Mouse (Mus musculus) midbrain, embryonic 13.5 days (tissue): ENCODE data around the gene Dhx57. TPM values are rescaled to one million over a fixed set of nuclear protein-coding genes. Genes with fewer than 3 reads are reported as not detected.
"Not testable (repeated sequence)": the region's sequence is repeated elsewhere in the genome, so short reads cannot be mapped to it uniquely, and the experiment has no call there.

ENCODE experiments used
- ATAC-seq: fragments of 200-750 bp; cut with Nextera tagmentation; 2 replicates; pipeline ENCODE4 v1.8.0; 2017; ENCODE audit warnings: mild to moderate bottlenecking, moderate TSS enrichment, moderate library complexity
- H3K27ac ChIP-seq: fragments of 300-500 bp; sonication (generic); 2 replicates; pipeline ENCODE4 v1.5.1; 2015; ENCODE audit warnings: inconsistent platforms, mild to moderate bottlenecking, moderate library complexity
- H3K27me3 ChIP-seq: fragments of 300-500 bp; sonication (generic); 2 replicates; pipeline ENCODE4 v1.6.1; 2015; ENCODE audit warnings: mild to moderate bottlenecking, inconsistent platforms
- H3K36me3 ChIP-seq: fragments of 300-500 bp; sonication (generic); 2 replicates; pipeline ENCODE4 v1.6.1; 2015; ENCODE audit warnings: mild to moderate bottlenecking, inconsistent platforms
- H3K4me1 ChIP-seq: fragments of 300-500 bp; sonication (generic); replicated peaks from 2 replicates; pipeline ENCODE4 v1.6.1; 2015; ENCODE audit warnings: inconsistent platforms
- H3K4me2 ChIP-seq: fragments of 300-500 bp; sonication (generic); replicated peaks from 2 replicates; pipeline ENCODE4 v1.6.1; 2015; ENCODE audit warnings: moderate library complexity, mild to moderate bottlenecking, inconsistent platforms
- H3K4me3 ChIP-seq: fragments of 300-500 bp; sonication (generic); replicated peaks from 2 replicates; pipeline ENCODE4 v1.5.1; 2015; ENCODE audit warnings: mild to moderate bottlenecking, inconsistent platforms
- H3K9ac ChIP-seq: fragments of 300-500 bp; sonication (generic); replicated peaks from 2 replicates; pipeline ENCODE4 v1.6.1; 2015; ENCODE audit warnings: mild to moderate bottlenecking, inconsistent platforms
- H3K9me3 ChIP-seq: fragments of 300-500 bp; sonication (generic); 2 replicates; pipeline ENCODE4 v1.6.1; 2016; ENCODE audit warnings: mild to moderate bottlenecking, inconsistent platforms
- WGBS: fragments of 180-500 bp; shearing (Covaris S2); methylation state at CpG from one replicate; pipeline ENCODE4 v1.1.7; 2015; 5-methylcytosine and 5-hydroxymethylcytosine counted together
- polyA plus RNA-seq: library from polyadenylated mRNA; unstranded; fragments of >200 nt; fragmentation: Nextera tagmentation; extraction: Ambion mirVana; gene quantifications from 2 replicates; pipeline ENCODE4 v1.2.1, GENCODE M21; 2015

Gene Dhx57
- polyA plus RNA-seq, 1 experiment from 2014 or later = 39.2 TPM

DNA sequence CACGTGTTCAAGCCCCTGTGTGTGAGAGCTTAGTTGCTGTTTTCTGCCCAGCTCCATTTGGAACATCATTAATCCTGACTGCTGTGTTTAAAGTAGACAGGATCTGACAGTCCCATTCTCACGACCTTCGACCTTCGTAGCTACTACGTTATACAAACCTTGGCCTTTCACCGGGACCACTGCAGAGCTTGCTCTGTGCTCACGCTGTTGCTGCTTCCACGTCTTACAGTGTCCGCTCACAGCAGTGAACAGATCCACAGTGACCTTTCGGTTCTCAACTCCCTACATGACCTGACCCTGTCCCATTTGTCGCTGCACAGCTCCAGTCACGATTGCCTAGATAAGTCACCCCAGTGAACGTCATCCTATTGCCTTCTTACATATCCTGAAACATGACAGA, 47.2 kb downstream of the Dhx57 start:
- Histone ChIP-seq H3K36me3 (peaks cover 95% of the 10 kb centered on the region), H3K4me3 (no peak overlapping the region), H3K4me2 (no peak overlapping the region), H3K4me1 (no peaks in the 10 kb centered on the region), H3K27ac (no peak overlapping the region), H3K9ac (no peak overlapping the region), H3K9me3 (no peaks in the 10 kb centered on the region), H3K27me3 (no peaks in the 10 kb centered on the region)
- WGBS = 76% methylated on average over 13 of the region's 13 CpGs
- ATAC-seq = no peak

- H3K9me3 ChIP-seq = no peaks in the 10 kb centered on the region
- 89% methylated on average over 9 of the region's 9 CpGs for WGBS
- ATAC-seq = no peak
- no peaks in the 10 kb centered on the region for H3K27me3 ChIP-seq
- no peaks in the 10 kb centered on the region for H3K4me1 ChIP-seq
- H3K36me3 ChIP-seq = peaks cover 88% of the 10 kb centered on the region
- H3K27ac ChIP-seq = no peak overlapping the region
- H3K4me2 ChIP-seq = no peak overlapping the region
- no peak overlapping the region for H3K9ac ChIP-seq
- H3K4me3 ChIP-seq = no peak overlapping the region
These were observed 48.7 kb downstream of the Dhx57 start for GRCm38 (mm10) chr17:80241594-80241993.

- ATAC-seq = no peak
- H3K4me1 ChIP-seq = no peaks in the 10 kb centered on the region
- 91% methylated on average over 5 of the region's 5 CpGs for WGBS
- no peak overlapping the region for H3K4me3 ChIP-seq
- no peaks in the 10 kb centered on the region for H3K9me3 ChIP-seq
- no peak overlapping the region for H3K27ac ChIP-seq
- H3K36me3 ChIP-seq = peaks cover 62% of the 10 kb centered on the region
- no peaks in the 10 kb centered on the region for H3K27me3 ChIP-seq
- no peak overlapping the region for H3K9ac ChIP-seq
- no peak overlapping the region for H3K4me2 ChIP-seq
These were observed 52.8 kb downstream of the Dhx57 start for GRCm38 (mm10) chr17:80237475-80237874.

- no peak overlapping the region for H3K27ac ChIP-seq
- H3K27me3 ChIP-seq = no peaks in the 10 kb centered on the region
- H3K4me2 ChIP-seq = no peak overlapping the region
- H3K9ac ChIP-seq = no peak overlapping the region
- no peak overlapping the region for H3K4me3 ChIP-seq
- no peak for ATAC-seq
- H3K4me1 ChIP-seq = no peaks in the 10 kb centered on the region
- no peaks in the 10 kb centered on the region for H3K9me3 ChIP-seq
- WGBS = 99% methylated on average over 3 of the region's 3 CpGs
- peaks cover 55% of the 10 kb centered on the region for H3K36me3 ChIP-seq
These were observed 53.5 kb downstream of the Dhx57 start for GRCm38 (mm10) chr17:80236805-80237204.

GRCm38 (mm10) chr17:80235477-80235876, 54.8 kb downstream of the Dhx57 start:
- peaks cover 45% of the 10 kb centered on the region for H3K36me3 ChIP-seq
- H3K27ac ChIP-seq = no peak overlapping the region
- 92% methylated on average over 3 of the region's 3 CpGs for WGBS
- no peak overlapping the region for H3K4me3 ChIP-seq
- ATAC-seq = no peak
- no peak overlapping the region for H3K4me2 ChIP-seq
- H3K9ac ChIP-seq = no peak overlapping the region
- H3K9me3 ChIP-seq = no peaks in the 10 kb centered on the region
- no peaks in the 10 kb centered on the region for H3K27me3 ChIP-seq
- H3K4me1 ChIP-seq = no peaks in the 10 kb centered on the region

- Histone ChIP-seq H3K4me2 (no peak overlapping the region), H3K4me1 (no peaks in the 10 kb centered on the region), H3K9ac (no peak overlapping the region), H3K27ac (no peak overlapping the region), H3K9me3 (no peaks in the 10 kb centered on the region), H3K4me3 (no peak overlapping the region), H3K36me3 (peaks cover 34% of the 10 kb centered on the region), H3K27me3 (no peaks in the 10 kb centered on the region)
- no peak for ATAC-seq
- WGBS = 92% methylated on average over 7 of the region's 7 CpGs
These were observed 55.9 kb downstream of the Dhx57 start for GRCm38 (mm10) chr17:80234376-80234775.

DNA sequence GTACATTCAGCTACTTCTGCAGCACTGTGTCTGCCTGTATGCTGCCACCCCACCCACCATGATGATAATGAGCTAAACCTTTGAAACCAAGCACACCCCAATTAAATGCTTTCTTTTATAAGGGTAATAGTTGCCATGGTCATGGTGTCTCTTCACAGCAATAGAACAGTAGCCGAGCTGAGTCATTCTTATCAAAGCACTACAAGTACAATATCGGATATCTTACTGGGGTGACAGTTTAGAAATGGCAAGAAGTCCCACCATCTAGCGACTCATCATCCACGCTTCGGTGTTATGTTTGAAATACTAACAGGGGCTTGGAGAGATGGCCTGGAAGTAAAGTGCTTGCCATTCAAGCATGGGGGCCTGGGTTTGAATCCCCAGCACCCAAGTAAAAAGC, 56.4 kb downstream of the Dhx57 start:
- no peak overlapping the region for H3K27ac ChIP-seq
- no peak overlapping the region for H3K9ac ChIP-seq
- no peaks in the 10 kb centered on the region for H3K27me3 ChIP-seq
- WGBS = 97% methylated on average over 5 of the region's 5 CpGs
- no peak overlapping the region for H3K4me3 ChIP-seq
- H3K9me3 ChIP-seq = no peaks in the 10 kb centered on the region
- H3K4me2 ChIP-seq = no peak overlapping the region
- H3K4me1 ChIP-seq = no peaks in the 10 kb centered on the region
- no peak for ATAC-seq
- peaks cover 29% of the 10 kb centered on the region for H3K36me3 ChIP-seq

GRCm38 (mm10) chr17:80229396-80229795, 60.9 kb downstream of the Dhx57 start:
- Histone ChIP-seq H3K4me1 (peaks cover 5% of the 10 kb centered on the region), H3K9me3 (no peaks in the 10 kb centered on the region), H3K4me2 (no peak overlapping the region), H3K36me3 (peaks cover 16% of the 10 kb centered on the region; the same call in 1 of the 2 replicates), H3K9ac (no peak overlapping the region), H3K27me3 (no peaks in the 10 kb centered on the region), H3K4me3 (no peak overlapping the region), H3K27ac (no peak overlapping the region)
- WGBS = 94% methylated on average over 2 of the region's 2 CpGs
- no peak for ATAC-seq

- peak overlapping the region; percentile 72 for H3K4me2 ChIP-seq
- peak overlapping the region; percentile 69 for H3K9ac ChIP-seq
- H3K27me3 ChIP-seq, H3K9me3 ChIP-seq, H3K27ac ChIP-seq, H3K4me1 ChIP-seq: not testable (repeated sequence)
- H3K4me3 ChIP-seq = peak overlapping the region; percentile 57
- peak; percentile 28; the same call in 1 of the 2 replicates for ATAC-seq
- 58% methylated on average over 5 of the region's 5 CpGs for WGBS
- peaks cover 11% of the 10 kb centered on the region; the same call in 1 of the 2 replicates for H3K36me3 ChIP-seq
These were observed 65.1 kb downstream of the Dhx57 start for GRCm38 (mm10) chr17:80225142-80225541.

GRCm38 (mm10) chr17:80224326-80225116, 65.8 kb downstream of the Dhx57 start, which contains the start of gene Gemin6:
Gemin6 (plus strand) TSS chr17:80224441.
- Histone ChIP-seq H3K9ac (peak within 1 kb of the TSS; percentile 69), H3K4me2 (peak within 1 kb of the TSS; percentile 72), H3K9me3 (no peaks in the 10 kb centered on the region), H3K27ac (peak within 1 kb of the TSS; percentile 61), H3K36me3 (peaks cover 11% of the 10 kb centered on the region; the same call in 1 of the 2 replicates), H3K4me3 (peak within 1 kb of the TSS; percentile 57), H3K27me3 (no peaks in the 10 kb centered on the region), H3K4me1 (peaks cover 9% of the 10 kb centered on the region)
- under 1% methylated on average over 33 of the region's 33 CpGs for WGBS
- ATAC-seq = peak; percentile 99

DNA sequence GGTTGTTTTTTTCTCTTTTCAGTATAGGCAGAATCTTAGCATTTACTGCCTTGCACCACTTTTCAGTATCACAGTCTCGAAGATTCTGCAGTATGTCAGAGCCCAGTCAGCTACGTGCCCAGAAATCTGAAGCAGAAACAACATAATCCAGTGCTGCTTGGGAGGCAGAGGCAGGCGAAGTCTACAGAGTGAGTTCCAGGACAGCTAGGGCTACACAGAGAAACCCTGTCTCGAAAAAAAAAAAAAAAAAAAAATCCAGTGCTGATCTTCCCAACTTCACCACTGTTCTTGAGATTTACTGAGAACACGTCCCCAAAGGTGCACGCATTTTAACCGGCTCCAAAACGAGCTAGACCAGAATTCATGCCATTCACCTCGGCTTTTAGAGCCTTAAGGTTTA, 66.4 kb downstream of the Dhx57 start:
- Histone ChIP-seq H3K27ac (peak overlapping the region; percentile 61; the same call in 1 of the 2 replicates), H3K27me3 (no peaks in the 10 kb centered on the region), H3K36me3 (peaks cover 11% of the 10 kb centered on the region; the same call in 1 of the 2 replicates), H3K9ac (peak overlapping the region; percentile 69), H3K9me3 (no peaks in the 10 kb centered on the region), H3K4me2 (peak overlapping the region; percentile 72), H3K4me3 (peak overlapping the region; percentile 57), H3K4me1 (peaks cover 9% of the 10 kb centered on the region)
- peak; percentile 66 for ATAC-seq
- 10% methylated on average over 9 of the region's 9 CpGs for WGBS

GRCm38 (mm10) chr17:80221890-80222628, 68.2 kb downstream of the Dhx57 start:
- H3K9ac ChIP-seq = no peak overlapping the region
- no peak overlapping the region for H3K4me2 ChIP-seq
- H3K27me3 ChIP-seq = no peaks in the 10 kb centered on the region
- WGBS = 56% methylated on average over 3 of the region's 3 CpGs
- no peak overlapping the region for H3K4me3 ChIP-seq
- no peaks in the 10 kb centered on the region for H3K9me3 ChIP-seq
- no peaks in the 10 kb centered on the region for H3K36me3 ChIP-seq
- H3K27ac ChIP-seq = no peak overlapping the region
- ATAC-seq = no peak
- H3K4me1 ChIP-seq = peaks cover 9% of the 10 kb centered on the region
